Mouse (Mus musculus) G1E (cell line): Measurements from ENCODE around the gene Pkp3.

ENCODE experiments used
- CTCF ChIP-seq: IDR thresholded peaks from 2 replicates; pipeline ENCODE4 v1.5.1; 2012; ENCODE audit warnings: low read depth, low read length, inconsistent platforms, mixed read lengths
- GATA1 ChIP-seq: IDR thresholded peaks from 2 replicates; pipeline ENCODE4 v1.6.1; 2012; ENCODE audit warnings: borderline replicate concordance, low read length, inconsistent platforms, mixed read lengths
- GATA2 ChIP-seq: IDR thresholded peaks from 2 replicates; pipeline ENCODE4 v1.6.1; 2012; ENCODE audit warnings: low read depth, low read length, inconsistent platforms, borderline replicate concordance

DNA sequence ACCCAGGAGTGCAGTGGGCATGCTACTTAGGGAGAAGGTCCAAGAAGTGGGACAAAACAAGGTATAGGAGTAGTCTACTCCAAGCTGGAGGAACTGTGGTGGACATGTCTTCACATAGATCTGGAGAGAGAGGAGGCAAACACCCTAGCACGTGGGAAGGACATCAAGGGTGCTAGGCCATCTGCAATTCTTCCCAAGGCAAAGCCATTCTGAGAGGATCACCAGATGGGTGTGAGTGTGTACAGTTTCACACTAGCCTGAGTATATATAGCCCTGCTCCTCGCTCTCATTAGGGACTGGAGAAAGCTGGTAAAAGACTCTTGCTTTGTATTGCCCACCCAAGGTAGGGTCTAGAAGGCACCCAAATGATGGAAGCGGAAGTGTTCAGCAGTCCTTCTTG lies 14.7 kb upstream of the Pkp3 start:
- no peak for TF ChIP-seq CTCF
- no peak for TF ChIP-seq GATA1
- TF ChIP-seq GATA2: no peak
